Mouse (Mus musculus): ENCODE measurements around the gene Sec22c. TPM values are rescaled to one million over a fixed set of nuclear protein-coding genes. Genes with fewer than 3 reads are reported as not detected.

Sec22c gene
- polyA plus RNA-seq, 1 experiment from 2014 or later, result 25.9 TPM

GRCm38 (mm10) chr9:121666957-121667630 is 38.2 kb downstream of the Sec22c start:
- no peak overlapping the region for H3K4me2 ChIP-seq (replicated peaks)
- WGBS, result 75% methylated on average over 16 of the region's 16 CpGs
- 0 out of 2 replicates have a peak overlapping the region, but pooled peaks have one; percentile 6 for H3K27ac ChIP-seq (replicated peaks)
- H3K27me3 ChIP-seq, result peaks cover 38% of the 10 kb centered on the region
- no peaks in the 10 kb centered on the region for H3K9me3 ChIP-seq
- H3K4me3 ChIP-seq, result no peak overlapping the region
- no peak for ATAC-seq (ENCODE audit: low FRiP score, low read depth)
- no peak overlapping the region; the same call in 1 of the 2 replicates for H3K9ac ChIP-seq (replicated peaks)
- H3K4me1 ChIP-seq, result peaks cover 23% of the 10 kb centered on the region
- no peaks in the 10 kb centered on the region for H3K36me3 ChIP-seq

GRCm38 (mm10) chr9:121664104-121664503 is 41.2 kb downstream of the Sec22c start:
- no peak overlapping the region for H3K27ac ChIP-seq (replicated peaks)
- H3K9me3 ChIP-seq, result no peaks in the 10 kb centered on the region
- peaks cover 32% of the 10 kb centered on the region for H3K27me3 ChIP-seq
- 88% methylated on average over 5 of the region's 5 CpGs for WGBS
- H3K4me2 ChIP-seq (replicated peaks), result no peak overlapping the region
- H3K36me3 ChIP-seq, result no peaks in the 10 kb centered on the region
- H3K4me1 ChIP-seq, result peaks cover 6% of the 10 kb centered on the region; the same call in 1 of the 2 replicates
- H3K4me3 ChIP-seq, result no peak overlapping the region
- H3K9ac ChIP-seq (replicated peaks), result no peak overlapping the region
- no peak for ATAC-seq (ENCODE audit: low FRiP score, low read depth)

GRCm38 (mm10) chr9:121663467-121663866 is 41.8 kb downstream of the Sec22c start:
- 0 out of 2 replicates have a peak, but pooled peaks cover 4% of the 10 kb centered on the region for H3K4me1 ChIP-seq
- H3K36me3 ChIP-seq, result no peaks in the 10 kb centered on the region
- H3K9ac ChIP-seq (replicated peaks), result no peak overlapping the region
- WGBS, result 80% methylated on average over 6 of the region's 6 CpGs
- H3K27ac ChIP-seq (replicated peaks), result no peak overlapping the region
- no peak overlapping the region for H3K4me3 ChIP-seq
- no peak for ATAC-seq (ENCODE audit: low FRiP score, low read depth)
- H3K4me2 ChIP-seq (replicated peaks), result no peak overlapping the region
- H3K27me3 ChIP-seq, result peaks cover 26% of the 10 kb centered on the region
- no peaks in the 10 kb centered on the region for H3K9me3 ChIP-seq

- WGBS, result 79% methylated on average over 7 of the region's 7 CpGs
- H3K4me3 ChIP-seq, result no peak overlapping the region
- H3K4me2 ChIP-seq (replicated peaks), result no peak overlapping the region
- no peak overlapping the region for H3K9ac ChIP-seq (replicated peaks)
- no peaks in the 10 kb centered on the region for H3K9me3 ChIP-seq
- no peaks in the 10 kb centered on the region for H3K36me3 ChIP-seq
- H3K4me1 ChIP-seq, result no peaks in the 10 kb centered on the region
- H3K27me3 ChIP-seq, result peaks cover 8% of the 10 kb centered on the region
- no peak for ATAC-seq (ENCODE audit: low FRiP score, low read depth)
- no peak overlapping the region for H3K27ac ChIP-seq (replicated peaks)
Observed at GRCm38 (mm10) chr9:121659791-121660190, 45.5 kb downstream of the Sec22c start.

- peaks cover 8% of the 10 kb centered on the region for H3K27me3 ChIP-seq
- ATAC-seq (ENCODE audit: low FRiP score, low read depth), result no peak
- H3K4me2 ChIP-seq (replicated peaks), result no peak overlapping the region
- H3K9ac ChIP-seq (replicated peaks), result no peak overlapping the region
- 85% methylated on average over 7 of the region's 7 CpGs for WGBS
- H3K4me3 ChIP-seq, result no peak overlapping the region
- H3K4me1 ChIP-seq, result no peaks in the 10 kb centered on the region
- H3K36me3 ChIP-seq, result no peaks in the 10 kb centered on the region
- no peaks in the 10 kb centered on the region for H3K9me3 ChIP-seq
- no peak overlapping the region for H3K27ac ChIP-seq (replicated peaks)
Observed at GRCm38 (mm10) chr9:121658248-121658647, 47.0 kb downstream of the Sec22c start.

GRCm38 (mm10) chr9:121657143-121657542 is 48.1 kb downstream of the Sec22c start:
- WGBS, result 77% methylated on average over 13 of the region's 13 CpGs
- Histone ChIP-seq H3K9ac (replicated peaks) (no peak overlapping the region), H3K9me3 (no peaks in the 10 kb centered on the region), H3K27me3 (peaks cover 8% of the 10 kb centered on the region), H3K27ac (replicated peaks) (no peak overlapping the region), H3K4me1 (no peaks in the 10 kb centered on the region), H3K36me3 (no peaks in the 10 kb centered on the region), H3K4me3 (no peak overlapping the region), H3K4me2 (replicated peaks) (no peak overlapping the region)
- ATAC-seq (ENCODE audit: low FRiP score, low read depth), result no peak

- ATAC-seq (ENCODE audit: low FRiP score, low read depth), result no peak
Observed at GRCm38 (mm10) chr9:121656322-121656721, 49.0 kb downstream of the Sec22c start.

GRCm38 (mm10) chr9:121653668-121654067 is 51.6 kb downstream of the Sec22c start:
- Histone ChIP-seq H3K9me3 (no peaks in the 10 kb centered on the region), H3K4me3 (no peak overlapping the region), H3K27ac (replicated peaks) (no peak overlapping the region), H3K9ac (replicated peaks) (no peak overlapping the region), H3K4me2 (replicated peaks) (no peak overlapping the region), H3K4me1 (no peaks in the 10 kb centered on the region), H3K27me3 (no peaks in the 10 kb centered on the region), H3K36me3 (no peaks in the 10 kb centered on the region)
- no peak for ATAC-seq (ENCODE audit: low FRiP score, low read depth)
- 88% methylated on average over 10 of the region's 10 CpGs for WGBS

More at GRCm38 (mm10) chr9:121656322-121656721, 49.0 kb downstream of the Sec22c start:
- Histone ChIP-seq H3K4me3 (no peak overlapping the region), H3K9ac (replicated peaks) (no peak overlapping the region), H3K36me3 (no peaks in the 10 kb centered on the region), H3K27ac (replicated peaks) (no peak overlapping the region), H3K27me3 (peaks cover 7% of the 10 kb centered on the region), H3K4me1 (no peaks in the 10 kb centered on the region), H3K9me3 (no peaks in the 10 kb centered on the region), H3K4me2 (replicated peaks) (no peak overlapping the region)
- 84% methylated on average over 5 of the region's 5 CpGs for WGBS

GRCm38 (mm10) chr9:121647026-121647425 is 58.3 kb downstream of the Sec22c start:
- Histone ChIP-seq H3K27ac (replicated peaks) (no peak overlapping the region), H3K36me3 (no peaks in the 10 kb centered on the region), H3K9me3 (no peaks in the 10 kb centered on the region), H3K4me2 (replicated peaks) (no peak overlapping the region), H3K27me3 (peaks cover 33% of the 10 kb centered on the region), H3K9ac (replicated peaks) (no peak overlapping the region), H3K4me1 (peaks cover 13% of the 10 kb centered on the region; the same call in 1 of the 2 replicates), H3K4me3 (no peak overlapping the region)
- no peak for ATAC-seq (ENCODE audit: low FRiP score, low read depth)
- WGBS, result 85% methylated on average over 7 of the region's 7 CpGs

GRCm38 (mm10) chr9:121644855-121645254 is 60.4 kb downstream of the Sec22c start:
- WGBS, result 76% methylated on average over 3 of the region's 3 CpGs
- ATAC-seq (ENCODE audit: low FRiP score, low read depth), result no peak
- Histone ChIP-seq H3K4me2 (replicated peaks) (no peak overlapping the region), H3K4me3 (no peak overlapping the region), H3K4me1 (peaks cover 21% of the 10 kb centered on the region; the same call in 1 of the 2 replicates), H3K27ac (replicated peaks) (no peak overlapping the region), H3K36me3 (no peaks in the 10 kb centered on the region), H3K9ac (replicated peaks) (no peak overlapping the region), H3K9me3 (no peaks in the 10 kb centered on the region), H3K27me3 (peaks cover 55% of the 10 kb centered on the region)

- H3K27ac ChIP-seq (replicated peaks), result no peak within 1 kb of the TSS
- peaks cover 74% of the 10 kb centered on the region for H3K27me3 ChIP-seq
- under 1% methylated on average over 63 of the region's 79 CpGs for WGBS
- H3K9me3 ChIP-seq, result no peaks in the 10 kb centered on the region
- peak within 1 kb of the TSS; percentile 75 for H3K4me2 ChIP-seq (replicated peaks)
- peak within 1 kb of the TSS; percentile 49 for H3K4me3 ChIP-seq
- H3K36me3 ChIP-seq, result no peaks in the 10 kb centered on the region
- peak within 1 kb of the TSS; percentile 49 for H3K9ac ChIP-seq (replicated peaks)
- peaks cover 21% of the 10 kb centered on the region; the same call in 1 of the 2 replicates for H3K4me1 ChIP-seq
- ATAC-seq (ENCODE audit: low FRiP score, low read depth), result peak; percentile 89
Observed at GRCm38 (mm10) chr9:121642401-121643181, 62.7 kb downstream of the Sec22c start, which contains the start of gene Vipr1. Vipr1 (plus strand) TSS chr9:121642716.

GRCm38 (mm10) chr9:121642001-121642400 is 63.3 kb downstream of the Sec22c start, which contains the start of gene Lyzl4:
Lyzl4 (minus strand) TSS chr9:121642096.
- H3K9me3 ChIP-seq, result no peaks in the 10 kb centered on the region
- no peak within 1 kb of the TSS for H3K27ac ChIP-seq (replicated peaks)
- ATAC-seq (ENCODE audit: low FRiP score, low read depth), result peak; percentile 51
- peaks cover 21% of the 10 kb centered on the region; the same call in 1 of the 2 replicates for H3K4me1 ChIP-seq
- H3K9ac ChIP-seq (replicated peaks), result peak within 1 kb of the TSS; percentile 49
- H3K4me2 ChIP-seq (replicated peaks), result peak within 1 kb of the TSS; percentile 75
- H3K4me3 ChIP-seq, result peak within 1 kb of the TSS; percentile 49
- no peaks in the 10 kb centered on the region for H3K36me3 ChIP-seq
- H3K27me3 ChIP-seq, result peaks cover 78% of the 10 kb centered on the region
- under 1% methylated on average over 26 of the region's 26 CpGs for WGBS

All from midbrain, embryonic 12.5 days (tissue).